Mouse (Mus musculus): ENCODE measurements around the gene Sema4d. TPM values are rescaled to one million over a fixed set of nuclear protein-coding genes. Genes with fewer than 3 reads are reported as not detected.
A peak's percentile ranks its signal among the peaks of the same experiment; 100 is the strongest.

Gene Sema4d
- polyA plus RNA-seq, 1 experiment = 0.56 TPM

- TF ChIP-seq TAL1 (IDR thresholded peaks at IDR 0.05; ENCODE audit: low read length) (no peak), GATA1 (IDR thresholded peaks at IDR 0.05; ENCODE audit: low read length) (no peak)
- H3K4me1 ChIP-seq (ENCODE audit: control insufficient read depth) = peaks cover 45% of the 10 kb centered on the region
Observed at GRCm38 (mm10) chr13:51777048-51777737, 16.4 kb downstream of the Sema4d start.

DNA sequence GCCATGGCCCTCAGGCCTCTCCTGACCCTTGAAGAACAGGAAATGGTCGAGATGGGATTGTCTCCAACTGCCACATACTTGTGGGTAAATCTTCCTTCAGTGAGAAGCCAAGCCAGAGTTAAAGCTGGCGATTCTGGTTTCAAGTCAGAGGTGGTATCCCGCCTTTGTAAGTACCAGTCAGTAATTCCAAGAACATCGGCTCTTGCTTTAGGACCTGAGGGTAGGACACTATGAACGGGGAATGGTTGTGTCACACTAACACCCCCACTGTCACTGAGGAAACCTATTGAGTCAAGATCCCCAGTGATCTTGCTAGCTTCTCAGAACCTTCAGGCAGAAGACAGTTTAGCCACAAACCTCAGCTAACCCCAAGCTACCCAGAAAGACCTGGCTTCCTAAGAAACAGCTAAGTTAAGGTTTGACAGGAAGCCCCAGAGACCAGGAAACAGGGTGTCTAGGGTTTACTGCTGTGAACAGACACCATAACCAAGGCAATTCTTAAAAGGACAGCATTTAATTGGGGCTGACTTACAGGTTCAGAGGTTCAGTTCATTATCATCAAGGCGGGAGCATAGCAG is 17.3 kb downstream of the Sema4d start:
- H3K27me3 ChIP-seq (ENCODE audit: control insufficient read depth) = no peaks in the 10 kb centered on the region
- TF ChIP-seq TAL1 (IDR thresholded peaks at IDR 0.05; ENCODE audit: low read length) (no peak), GATA1 (IDR thresholded peaks at IDR 0.05; ENCODE audit: low read length) (no peak)
- no peak overlapping the region for H3K4me3 ChIP-seq (replicated peaks)
- H3K4me1 ChIP-seq (ENCODE audit: control insufficient read depth) = peaks cover 37% of the 10 kb centered on the region
- peaks cover 7% of the 10 kb centered on the region; the same call in 1 of the 2 replicates for H3K36me3 ChIP-seq (ENCODE audit: control insufficient read depth)
- H3K9me3 ChIP-seq (ENCODE audit: control insufficient read depth, low read length) = no peaks in the 10 kb centered on the region

More at GRCm38 (mm10) chr13:51777048-51777737, 16.4 kb downstream of the Sema4d start:
- Histone ChIP-seq H3K27me3 (ENCODE audit: control insufficient read depth) (no peaks in the 10 kb centered on the region), H3K9me3 (ENCODE audit: control insufficient read depth, low read length) (no peaks in the 10 kb centered on the region), H3K4me3 (replicated peaks) (peak overlapping the region; percentile 22), H3K36me3 (ENCODE audit: control insufficient read depth) (peaks cover 6% of the 10 kb centered on the region; the same call in 1 of the 2 replicates)

GRCm38 (mm10) chr13:51771802-51772206 is 21.7 kb downstream of the Sema4d start:
- TF ChIP-seq TAL1 (IDR thresholded peaks at IDR 0.05; ENCODE audit: low read length) (no peak), GATA1 (IDR thresholded peaks at IDR 0.05; ENCODE audit: low read length) (no peak)
- Histone ChIP-seq H3K4me1 (ENCODE audit: control insufficient read depth) (peaks cover 18% of the 10 kb centered on the region), H3K4me3 (replicated peaks) (no peak overlapping the region), H3K9me3 (ENCODE audit: control insufficient read depth, low read length) (no peaks in the 10 kb centered on the region), H3K36me3 (ENCODE audit: control insufficient read depth) (peaks cover 6% of the 10 kb centered on the region; the same call in 1 of the 2 replicates), H3K27me3 (ENCODE audit: control insufficient read depth) (no peaks in the 10 kb centered on the region)

GRCm38 (mm10) chr13:51770647-51771427 is 22.7 kb downstream of the Sema4d start:
- Histone ChIP-seq H3K36me3 (ENCODE audit: control insufficient read depth) (peaks cover 6% of the 10 kb centered on the region; the same call in 1 of the 2 replicates), H3K4me3 (replicated peaks) (no peak overlapping the region), H3K9me3 (ENCODE audit: control insufficient read depth, low read length) (no peaks in the 10 kb centered on the region), H3K27me3 (ENCODE audit: control insufficient read depth) (no peaks in the 10 kb centered on the region), H3K4me1 (ENCODE audit: control insufficient read depth) (peaks cover 8% of the 10 kb centered on the region; the same call in 1 of the 2 replicates)
- TF ChIP-seq TAL1 (IDR thresholded peaks at IDR 0.05; ENCODE audit: low read length) = no peak
- no peak for TF ChIP-seq GATA1 (IDR thresholded peaks at IDR 0.05; ENCODE audit: low read length)

DNA sequence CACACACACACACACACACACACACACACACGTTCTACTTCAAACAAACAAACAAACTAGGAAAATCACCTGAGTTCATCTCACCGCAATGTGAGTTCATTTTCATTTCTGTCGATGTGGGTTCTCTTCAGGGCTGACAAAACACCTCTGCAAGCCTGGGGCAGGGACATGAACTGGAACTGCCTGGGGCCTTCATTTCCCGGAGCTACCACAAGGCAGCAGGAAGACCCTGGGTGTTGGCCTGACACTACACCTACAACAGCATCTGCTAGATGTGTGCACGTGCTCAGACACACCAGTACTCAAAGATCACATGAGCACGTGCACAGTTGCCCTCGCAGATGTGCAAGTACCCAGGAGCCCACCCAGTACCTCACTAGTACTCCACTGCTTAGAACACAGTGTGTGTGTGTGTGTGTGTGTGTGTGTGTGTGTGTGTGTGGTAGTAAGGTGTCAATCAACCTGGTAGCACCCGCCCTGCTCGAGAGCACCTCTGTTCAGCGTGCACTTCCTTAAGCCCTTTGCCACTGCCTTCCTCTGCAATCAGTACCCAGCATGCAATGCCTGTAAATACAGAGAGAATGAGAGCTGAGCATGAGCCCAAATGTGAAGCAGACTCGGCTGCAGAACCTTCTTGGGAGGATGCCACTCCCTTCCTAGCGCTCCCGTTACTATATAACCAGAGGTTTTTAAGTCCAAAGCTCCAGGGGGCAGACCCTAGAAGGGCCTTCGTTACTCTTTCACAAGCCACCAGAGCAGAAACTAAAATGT is 25.4 kb downstream of the Sema4d start:
- no peak overlapping the region for H3K4me3 ChIP-seq (replicated peaks)
- no peaks in the 10 kb centered on the region for H3K9me3 ChIP-seq (ENCODE audit: control insufficient read depth, low read length)
- H3K27me3 ChIP-seq (ENCODE audit: control insufficient read depth) = no peaks in the 10 kb centered on the region
- peaks cover 2% of the 10 kb centered on the region; the same call in 1 of the 2 replicates for H3K36me3 ChIP-seq (ENCODE audit: control insufficient read depth)
- peaks cover 11% of the 10 kb centered on the region for H3K4me1 ChIP-seq (ENCODE audit: control insufficient read depth)
- TF ChIP-seq GATA1 (IDR thresholded peaks at IDR 0.05; ENCODE audit: low read length) (no peak), TAL1 (IDR thresholded peaks at IDR 0.05; ENCODE audit: low read length) (no peak)

GRCm38 (mm10) chr13:51767513-51767912 is 26.0 kb downstream of the Sema4d start:
- Histone ChIP-seq H3K36me3 (ENCODE audit: control insufficient read depth) (peaks cover 2% of the 10 kb centered on the region; the same call in 1 of the 2 replicates), H3K4me3 (replicated peaks) (no peak overlapping the region), H3K9me3 (ENCODE audit: control insufficient read depth, low read length) (no peaks in the 10 kb centered on the region), H3K27me3 (ENCODE audit: control insufficient read depth) (no peaks in the 10 kb centered on the region), H3K4me1 (ENCODE audit: control insufficient read depth) (peaks cover 17% of the 10 kb centered on the region)
- TF ChIP-seq TAL1 (IDR thresholded peaks at IDR 0.05; ENCODE audit: low read length) (no peak), GATA1 (IDR thresholded peaks at IDR 0.05; ENCODE audit: low read length) (no peak)

GRCm38 (mm10) chr13:51766756-51767155 is 26.8 kb downstream of the Sema4d start:
- Histone ChIP-seq H3K9me3 (ENCODE audit: control insufficient read depth, low read length) (no peaks in the 10 kb centered on the region), H3K27me3 (ENCODE audit: control insufficient read depth) (no peaks in the 10 kb centered on the region), H3K4me3 (replicated peaks) (no peak overlapping the region), H3K36me3 (ENCODE audit: control insufficient read depth) (peaks cover 5% of the 10 kb centered on the region), H3K4me1 (ENCODE audit: control insufficient read depth) (peaks cover 21% of the 10 kb centered on the region)
- TF ChIP-seq TAL1 (IDR thresholded peaks at IDR 0.05; ENCODE audit: low read length) (no peak), GATA1 (IDR thresholded peaks at IDR 0.05; ENCODE audit: low read length) (no peak)

GRCm38 (mm10) chr13:51765369-51765768 is 28.2 kb downstream of the Sema4d start:
- Histone ChIP-seq H3K4me1 (ENCODE audit: control insufficient read depth) (peaks cover 21% of the 10 kb centered on the region), H3K4me3 (replicated peaks) (no peak overlapping the region), H3K36me3 (ENCODE audit: control insufficient read depth) (peaks cover 3% of the 10 kb centered on the region), H3K27me3 (ENCODE audit: control insufficient read depth) (no peaks in the 10 kb centered on the region), H3K9me3 (ENCODE audit: control insufficient read depth, low read length) (no peaks in the 10 kb centered on the region)
- TF ChIP-seq TAL1 (IDR thresholded peaks at IDR 0.05; ENCODE audit: low read length) = no peak
- no peak for TF ChIP-seq GATA1 (IDR thresholded peaks at IDR 0.05; ENCODE audit: low read length)
